Mouse (Mus musculus): Measurements from ENCODE around the gene Kirrel. TPM values are rescaled to one million over a fixed set of nuclear protein-coding genes. Genes with fewer than 3 reads are reported as not detected.

The Kirrel gene
- polyA plus RNA-seq, 1 experiment from 2014 or later, result 10.2 TPM

DNA sequence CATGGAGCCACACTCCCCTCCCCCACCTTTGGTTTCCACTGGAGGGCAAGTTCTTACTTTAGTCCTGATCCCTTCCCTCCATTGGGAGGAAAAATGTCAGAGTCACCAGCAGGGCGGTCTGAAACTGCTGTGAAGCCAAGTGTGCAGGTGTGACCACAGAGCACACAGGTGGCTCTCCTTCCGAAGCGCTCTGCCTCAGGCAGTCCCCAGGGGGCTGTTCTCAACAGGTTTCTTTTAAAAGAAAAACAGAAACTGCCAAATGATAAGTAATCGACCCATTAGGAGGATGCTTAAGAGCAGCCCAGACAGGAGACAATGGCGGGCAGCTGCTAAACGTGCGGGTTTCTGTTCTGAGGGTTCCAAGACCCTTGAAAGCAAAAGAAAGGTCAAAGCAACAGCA is 37.8 kb downstream of the Kirrel start:
- Histone ChIP-seq H3K4me2 (ENCODE audit: low read depth, low read length, severe bottlenecking) (no peak overlapping the region), H3K27ac (ENCODE audit: low read depth, low read length) (no peak overlapping the region), H3K4me1 (replicated peaks; ENCODE audit: control insufficient read depth, insufficient read depth, low read length) (peaks cover 8% of the 10 kb centered on the region), H3K9me3 (ENCODE audit: control insufficient read depth, low read length) (no peaks in the 10 kb centered on the region), H3K4me3 (ENCODE audit: low read depth, low read length) (no peak overlapping the region), H3K36me3 (ENCODE audit: control insufficient read depth, insufficient read depth, low read length) (peaks cover 2% of the 10 kb centered on the region; the same call in 1 of the 2 replicates), H3K27me3 (ENCODE audit: control insufficient read depth, insufficient read depth, low read length) (no peaks in the 10 kb centered on the region), H3K9ac (ENCODE audit: low read length) (no peak overlapping the region)
- ATAC-seq (replicated peaks; ENCODE audit: low FRiP score) (no peak), DNase-seq (ENCODE audit: low spot score) (no peak)
- WGBS, result 37% methylated on average over 7 of the region's 7 CpGs

DNA sequence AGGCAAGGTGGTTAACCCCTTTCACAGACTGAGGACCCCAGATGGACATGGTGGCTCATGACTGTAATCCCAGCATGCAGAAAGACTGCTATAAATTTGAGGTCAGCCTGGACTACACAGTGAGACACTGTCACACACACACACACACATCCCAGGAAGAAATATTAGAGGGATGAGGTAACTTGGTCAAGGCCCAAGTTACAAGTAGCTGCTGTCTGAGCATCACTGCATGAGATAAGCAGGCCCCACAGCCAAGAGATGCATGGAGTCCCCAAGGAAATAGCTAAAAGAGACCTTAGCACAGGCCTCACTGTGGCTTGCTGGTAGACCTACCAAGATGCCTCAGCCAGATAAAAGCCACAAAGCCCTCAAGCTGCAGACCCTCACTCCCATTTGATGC is 39.6 kb downstream of the Kirrel start:
- no peak overlapping the region for H3K4me2 ChIP-seq (ENCODE audit: low read depth, low read length, severe bottlenecking)
- DNase-seq (ENCODE audit: low spot score) (no peak), ATAC-seq (replicated peaks; ENCODE audit: low FRiP score) (no peak)
- H3K9me3 ChIP-seq (ENCODE audit: control insufficient read depth, low read length), result no peaks in the 10 kb centered on the region
- H3K4me3 ChIP-seq (ENCODE audit: low read depth, low read length), result no peak overlapping the region
- no peak overlapping the region for H3K27ac ChIP-seq (ENCODE audit: low read depth, low read length)
- H3K9ac ChIP-seq (ENCODE audit: low read length), result no peak overlapping the region
- peaks cover 2% of the 10 kb centered on the region; the same call in 1 of the 2 replicates for H3K36me3 ChIP-seq (ENCODE audit: control insufficient read depth, insufficient read depth, low read length)
- H3K27me3 ChIP-seq (ENCODE audit: control insufficient read depth, insufficient read depth, low read length), result no peaks in the 10 kb centered on the region
- peaks cover 18% of the 10 kb centered on the region for H3K4me1 ChIP-seq (replicated peaks; ENCODE audit: control insufficient read depth, insufficient read depth, low read length)

DNA sequence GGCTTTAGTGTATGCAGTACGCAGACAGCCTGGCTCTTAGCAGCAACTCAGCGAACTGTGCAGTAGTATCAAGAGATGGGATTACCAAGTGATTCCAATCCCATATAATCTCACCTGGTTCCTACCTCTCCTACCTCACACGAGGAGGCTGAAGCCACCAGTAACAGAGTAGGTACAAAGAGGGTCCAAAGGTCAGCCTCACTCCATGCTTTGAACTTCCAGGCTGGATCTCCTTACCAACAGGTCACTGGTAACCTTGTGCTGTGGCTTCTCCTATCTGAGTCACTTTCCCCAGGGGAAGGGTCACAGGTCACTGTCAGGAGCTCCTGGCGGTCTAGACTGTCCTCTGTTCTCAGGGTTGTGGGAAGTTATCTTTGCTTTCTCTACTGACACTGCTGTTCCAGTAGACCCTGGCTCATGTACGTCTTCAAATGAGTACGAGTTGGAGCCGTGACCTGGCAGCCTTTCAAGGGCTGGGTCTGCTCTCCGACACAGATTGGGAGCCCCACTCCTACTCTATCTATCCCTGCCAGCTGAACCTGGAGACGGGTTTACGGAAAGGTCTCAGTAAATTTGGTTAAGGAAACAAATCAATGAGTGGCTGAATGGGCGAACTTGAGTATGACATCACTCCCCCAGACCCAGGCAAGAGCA is 42.7 kb downstream of the Kirrel start:
- H3K4me1 ChIP-seq (replicated peaks; ENCODE audit: control insufficient read depth, insufficient read depth, low read length), result peaks cover 17% of the 10 kb centered on the region
- no peaks in the 10 kb centered on the region for H3K36me3 ChIP-seq (ENCODE audit: control insufficient read depth, insufficient read depth, low read length)
- ATAC-seq (replicated peaks; ENCODE audit: low FRiP score) (no peak), DNase-seq (ENCODE audit: low spot score) (no peak)
- H3K27me3 ChIP-seq (ENCODE audit: control insufficient read depth, insufficient read depth, low read length), result no peaks in the 10 kb centered on the region
- no peaks in the 10 kb centered on the region for H3K9me3 ChIP-seq (ENCODE audit: control insufficient read depth, low read length)
- WGBS, result 69% methylated on average over 11 of the region's 11 CpGs
- H3K27ac ChIP-seq (ENCODE audit: low read depth, low read length), result peak overlapping the region; percentile 26; the same call in 1 of the 2 replicates
- no peak overlapping the region for H3K4me3 ChIP-seq (ENCODE audit: low read depth, low read length)
- H3K4me2 ChIP-seq (ENCODE audit: low read depth, low read length, severe bottlenecking), result no peak overlapping the region
- H3K9ac ChIP-seq (ENCODE audit: low read length), result no peak overlapping the region

DNA sequence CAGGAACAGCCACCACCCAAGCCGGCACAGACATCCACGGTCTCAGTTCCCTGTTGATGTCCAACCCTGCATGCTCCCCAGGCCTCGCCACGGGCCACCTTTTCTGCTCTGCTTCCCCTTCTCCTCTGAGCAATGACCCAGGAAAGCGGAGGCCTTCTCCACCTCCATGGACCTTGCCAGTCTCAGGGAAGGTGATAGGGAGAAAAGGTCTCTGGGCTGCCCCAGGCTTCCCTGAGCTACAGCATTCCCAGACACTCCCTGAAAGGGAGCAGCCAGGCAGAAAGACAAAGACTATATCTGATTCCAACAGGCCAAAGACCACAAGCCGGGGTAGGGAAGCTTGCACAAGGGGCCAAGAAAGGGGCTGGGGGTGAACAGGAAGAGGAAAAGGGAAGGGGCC is 43.6 kb downstream of the Kirrel start:
- Histone ChIP-seq H3K9ac (ENCODE audit: low read length) (peak overlapping the region; percentile 21; the same call in 1 of the 2 replicates), H3K36me3 (ENCODE audit: control insufficient read depth, insufficient read depth, low read length) (no peaks in the 10 kb centered on the region), H3K27me3 (ENCODE audit: control insufficient read depth, insufficient read depth, low read length) (no peaks in the 10 kb centered on the region), H3K9me3 (ENCODE audit: control insufficient read depth, low read length) (no peaks in the 10 kb centered on the region), H3K4me2 (ENCODE audit: low read depth, low read length, severe bottlenecking) (no peak overlapping the region), H3K4me1 (replicated peaks; ENCODE audit: control insufficient read depth, insufficient read depth, low read length) (peaks cover 17% of the 10 kb centered on the region), H3K4me3 (ENCODE audit: low read depth, low read length) (no peak overlapping the region), H3K27ac (ENCODE audit: low read depth, low read length) (peak overlapping the region; percentile 26; the same call in 1 of the 2 replicates)
- ATAC-seq (replicated peaks; ENCODE audit: low FRiP score), result no peak; the same call in 1 of the 2 replicates
- WGBS, result 24% methylated on average over 6 of the region's 6 CpGs
- DNase-seq (ENCODE audit: low spot score), result no peak

DNA sequence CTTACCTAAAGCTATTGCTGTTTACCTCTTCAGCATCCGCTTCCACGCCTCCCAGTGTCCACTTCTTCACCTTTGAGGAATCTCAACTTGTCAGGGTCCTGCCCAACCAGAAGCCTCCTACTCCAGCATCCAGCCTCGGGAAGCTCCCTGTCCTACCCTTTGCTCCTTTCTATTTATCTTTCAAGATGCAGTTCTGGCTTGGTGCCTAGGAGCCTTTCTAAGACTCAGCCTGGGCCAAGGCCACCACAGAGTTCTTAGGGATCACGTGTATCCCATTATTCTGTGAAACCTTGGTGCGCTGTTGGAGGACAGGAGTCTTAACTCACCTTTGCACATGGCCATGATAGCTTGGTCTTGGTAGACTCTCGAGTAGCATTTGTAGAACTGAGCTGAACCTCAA is 50.8 kb downstream of the Kirrel start:
- Histone ChIP-seq H3K4me1 (replicated peaks; ENCODE audit: control insufficient read depth, insufficient read depth, low read length) (peaks cover 4% of the 10 kb centered on the region; the same call in 1 of the 2 replicates), H3K9me3 (ENCODE audit: control insufficient read depth, low read length) (no peaks in the 10 kb centered on the region), H3K9ac (ENCODE audit: low read length) (no peak overlapping the region), H3K4me2 (ENCODE audit: low read depth, low read length, severe bottlenecking) (no peak overlapping the region), H3K4me3 (ENCODE audit: low read depth, low read length) (no peak overlapping the region), H3K27ac (ENCODE audit: low read depth, low read length) (no peak overlapping the region), H3K36me3 (ENCODE audit: control insufficient read depth, insufficient read depth, low read length) (no peaks in the 10 kb centered on the region), H3K27me3 (ENCODE audit: control insufficient read depth, insufficient read depth, low read length) (no peaks in the 10 kb centered on the region)
- DNase-seq (ENCODE audit: low spot score) (no peak), ATAC-seq (replicated peaks; ENCODE audit: low FRiP score) (no peak)
- 93% methylated on average over 6 of the region's 6 CpGs for WGBS

DNA sequence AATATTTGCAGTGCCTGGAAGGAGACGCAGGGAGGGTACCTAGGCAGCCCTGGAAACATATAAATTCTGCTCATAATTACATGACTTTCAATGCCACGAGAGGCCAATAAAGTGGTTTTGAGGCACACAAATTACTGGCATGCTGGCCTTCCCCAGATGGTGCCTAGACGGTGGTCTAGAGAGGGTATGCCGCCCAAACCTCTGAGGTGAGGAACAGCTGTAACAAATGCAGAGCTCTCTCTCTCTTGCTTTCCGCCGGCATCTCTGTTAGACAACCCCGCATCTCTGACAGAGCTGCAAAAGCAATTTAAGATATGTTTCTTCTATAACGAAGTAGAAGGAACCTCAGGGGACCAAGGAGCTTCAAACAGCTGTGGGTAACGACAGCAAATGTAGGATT is 56.3 kb downstream of the Kirrel start:
- ATAC-seq (replicated peaks; ENCODE audit: low FRiP score) (no peak), DNase-seq (ENCODE audit: low spot score) (no peak)
- WGBS, result 88% methylated on average over 9 of the region's 9 CpGs
- Histone ChIP-seq H3K4me1 (replicated peaks; ENCODE audit: control insufficient read depth, insufficient read depth, low read length) (no peaks in the 10 kb centered on the region), H3K36me3 (ENCODE audit: control insufficient read depth, insufficient read depth, low read length) (no peaks in the 10 kb centered on the region), H3K9ac (ENCODE audit: low read length) (no peak overlapping the region), H3K4me3 (ENCODE audit: low read depth, low read length) (no peak overlapping the region), H3K27ac (ENCODE audit: low read depth, low read length) (no peak overlapping the region), H3K27me3 (ENCODE audit: control insufficient read depth, insufficient read depth, low read length) (no peaks in the 10 kb centered on the region), H3K9me3 (ENCODE audit: control insufficient read depth, low read length) (no peaks in the 10 kb centered on the region), H3K4me2 (ENCODE audit: low read depth, low read length, severe bottlenecking) (no peak overlapping the region)

DNA sequence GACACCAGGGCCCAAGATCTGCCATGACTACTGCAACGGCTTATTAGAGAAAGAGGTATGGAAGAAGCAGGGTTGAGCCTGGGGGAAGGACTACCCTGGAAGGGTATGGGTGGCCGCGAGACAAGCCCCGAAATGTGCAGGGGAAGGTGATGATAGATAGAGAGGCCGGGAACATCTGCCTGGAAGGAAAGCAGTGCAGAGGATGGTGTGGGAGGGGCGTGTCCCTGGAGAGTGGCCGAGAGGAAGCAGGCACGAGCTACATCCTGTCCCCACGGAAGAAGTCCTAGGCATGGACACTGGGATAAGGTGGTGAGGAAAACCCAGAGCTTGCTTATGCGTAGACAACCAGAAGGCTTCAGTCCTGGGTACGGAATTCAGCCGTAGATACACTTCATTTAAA is 56.9 kb downstream of the Kirrel start:
- H3K27ac ChIP-seq (ENCODE audit: low read depth, low read length), result no peak overlapping the region
- H3K27me3 ChIP-seq (ENCODE audit: control insufficient read depth, insufficient read depth, low read length), result no peaks in the 10 kb centered on the region
- DNase-seq (ENCODE audit: low spot score) (no peak), ATAC-seq (replicated peaks; ENCODE audit: low FRiP score) (no peak)
- H3K36me3 ChIP-seq (ENCODE audit: control insufficient read depth, insufficient read depth, low read length), result no peaks in the 10 kb centered on the region
- H3K9ac ChIP-seq (ENCODE audit: low read length), result no peak overlapping the region
- H3K4me3 ChIP-seq (ENCODE audit: low read depth, low read length), result no peak overlapping the region
- H3K4me2 ChIP-seq (ENCODE audit: low read depth, low read length, severe bottlenecking), result no peak overlapping the region
- WGBS, result 83% methylated on average over 12 of the region's 12 CpGs
- no peaks in the 10 kb centered on the region for H3K9me3 ChIP-seq (ENCODE audit: control insufficient read depth, low read length)
- H3K4me1 ChIP-seq (replicated peaks; ENCODE audit: control insufficient read depth, insufficient read depth, low read length), result no peaks in the 10 kb centered on the region

DNA sequence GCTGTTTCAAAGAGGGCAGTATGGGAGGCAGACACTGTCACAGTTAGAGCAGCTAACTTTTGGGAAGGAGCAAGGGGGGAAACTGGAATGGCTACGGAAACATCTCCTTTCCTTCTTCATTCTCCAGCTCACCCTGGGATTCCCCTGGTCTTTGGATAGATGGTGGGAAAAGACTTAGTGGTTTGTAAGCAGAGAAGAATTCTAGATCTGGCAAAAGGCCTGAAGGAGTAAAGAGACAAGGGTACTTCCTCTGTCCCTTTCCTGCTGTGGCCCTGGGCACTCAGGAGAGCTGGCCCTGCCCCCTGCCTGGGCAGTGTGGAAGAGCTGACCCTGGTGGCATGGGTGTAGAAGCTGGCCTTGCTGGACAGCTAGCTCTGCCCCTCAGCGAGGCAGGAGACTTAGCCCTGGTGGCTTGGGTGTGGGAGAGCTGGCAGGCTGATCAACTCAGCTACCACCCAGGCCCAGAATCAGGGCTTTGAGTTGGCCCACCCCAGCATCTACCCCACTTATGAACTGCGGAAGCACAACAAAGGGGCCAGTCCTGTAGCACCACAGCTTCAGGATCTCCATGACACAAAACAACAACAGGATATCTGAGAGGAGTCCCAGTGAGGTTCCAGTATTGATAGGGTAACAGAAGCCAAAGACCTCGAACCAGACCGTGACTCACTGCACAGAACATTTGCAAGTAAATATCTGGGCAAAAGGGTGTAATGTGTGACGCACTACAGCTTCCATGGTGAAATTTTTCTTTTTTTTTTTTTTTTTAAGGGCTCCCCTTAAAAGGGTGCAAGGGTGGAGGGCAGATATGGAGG is 58.6 kb downstream of the Kirrel start:
- 84% methylated on average over 6 of the region's 6 CpGs for WGBS
- Histone ChIP-seq H3K27ac (ENCODE audit: low read depth, low read length) (no peak overlapping the region), H3K9me3 (ENCODE audit: control insufficient read depth, low read length) (no peaks in the 10 kb centered on the region), H3K27me3 (ENCODE audit: control insufficient read depth, insufficient read depth, low read length) (no peaks in the 10 kb centered on the region), H3K36me3 (ENCODE audit: control insufficient read depth, insufficient read depth, low read length) (no peaks in the 10 kb centered on the region), H3K4me2 (ENCODE audit: low read depth, low read length, severe bottlenecking) (no peak overlapping the region), H3K9ac (ENCODE audit: low read length) (no peak overlapping the region), H3K4me1 (replicated peaks; ENCODE audit: control insufficient read depth, insufficient read depth, low read length) (no peaks in the 10 kb centered on the region), H3K4me3 (ENCODE audit: low read depth, low read length) (no peak overlapping the region)
- ATAC-seq (replicated peaks; ENCODE audit: low FRiP score), result no peak
- no peak for DNase-seq (ENCODE audit: low spot score)

All from forebrain, embryonic 11.5 days (tissue).